Mouse (Mus musculus): ENCODE measurements around the gene Taok3.
A peak's percentile ranks its signal among the peaks of the same experiment; 100 is the strongest.

DNA sequence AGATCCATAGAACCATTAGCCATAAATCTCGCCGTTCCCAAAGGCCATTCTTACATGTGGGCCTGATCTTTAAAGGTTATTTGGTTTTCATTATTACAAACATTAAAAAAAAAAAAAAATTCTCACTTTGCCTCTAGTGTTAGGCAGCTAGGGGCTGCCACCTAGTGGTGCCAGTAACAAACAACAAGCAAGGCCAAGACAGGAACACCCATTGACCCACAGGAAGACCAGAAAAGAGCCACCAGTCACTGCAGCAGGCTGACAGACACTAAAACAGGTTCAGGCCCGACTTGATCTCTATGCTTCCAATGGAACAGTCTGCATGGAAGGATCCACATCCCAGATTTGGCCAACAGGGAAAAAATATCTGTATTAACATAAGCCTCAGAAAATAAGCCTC lies 23.2 kb upstream of the Taok3 start:
- TF ChIP-seq CTCF (IDR thresholded peaks at IDR 0.05; ENCODE audit: low read depth, low read length), result peak; percentile 77
- no peak for TF ChIP-seq POLR2AphosphoS5 (IDR thresholded peaks at IDR 0.05; ENCODE audit: insufficient replicate concordance, low read depth, low read length)
- no peak for TF ChIP-seq GATA1 (IDR thresholded peaks at IDR 0.05; ENCODE audit: borderline replicate concordance, low read length)
- TF ChIP-seq GATA2 (IDR thresholded peaks at IDR 0.05; ENCODE audit: borderline replicate concordance, low read depth, low read length), result no peak

Measured in G1E (cell line).